In the genomic region with DNA sequence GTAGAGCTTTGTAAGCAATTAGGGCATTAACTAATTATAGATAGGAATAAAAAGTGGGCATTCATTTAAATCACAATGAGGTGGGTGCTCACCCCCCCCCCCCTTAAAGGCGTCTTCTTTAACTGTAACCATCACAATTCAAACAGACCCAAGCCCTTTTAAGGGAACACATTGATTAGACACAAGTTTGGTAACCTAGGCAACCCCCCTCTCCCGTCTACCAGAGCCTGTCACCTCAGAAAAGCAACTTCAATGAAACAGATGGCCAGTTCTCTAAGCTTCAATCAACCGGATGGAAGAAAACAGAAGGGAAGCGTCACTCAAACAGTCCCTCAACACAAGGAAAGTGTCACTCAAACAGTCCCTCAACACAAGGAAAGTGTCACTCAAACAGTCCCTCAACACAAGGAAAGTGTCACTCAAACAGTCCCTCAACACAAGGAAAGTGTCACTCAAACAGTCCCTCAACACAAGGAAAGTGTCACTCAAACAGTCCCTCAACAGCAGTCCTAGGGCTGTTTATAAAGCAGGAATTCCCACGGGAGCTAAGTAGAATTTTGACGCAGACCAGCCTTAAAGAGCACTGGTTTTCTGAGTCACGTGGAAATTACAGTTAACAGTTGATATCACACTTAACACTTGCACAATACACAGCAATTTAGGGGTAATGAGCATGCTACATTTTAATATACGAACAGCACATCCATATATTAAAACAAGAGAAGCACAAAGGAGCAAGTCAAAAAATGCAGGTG, we compare ENCODE assay signal across 11 mouse cellular contexts. TPM values are rescaled to one million over a fixed set of nuclear protein-coding genes. Genes with fewer than 3 reads are reported as not detected.
DNase-seq lines count a peak whose midpoint lies in the region; ATAC-seq and TF ChIP-seq lines count a peak whose summit lies in the region.
"Had no signal": no experiment of that assay in that cellular context is flagged by ENCODE, and none has a peak within 500 bp of the region (broad histone marks: within the 10 kb centered on the region; RNA-seq: fewer than 3 reads in every experiment).

No protein-coding gene starts in this region.

- H3K4me2 ChIP-seq in forebrain, embryonic 12.5 days, result no peak overlapping the region
- no peak overlapping the region for H3K4me2 ChIP-seq in hindbrain, embryonic 16.5 days (ENCODE audit: low read length)
- H3K4me2 ChIP-seq in midbrain, postnatal 0 days (ENCODE audit: low read depth, low read length, poor library complexity, severe bottlenecking), result no peak overlapping the region
- H3K4me2 ChIP-seq in heart, embryonic 12.5 days, result no peak overlapping the region
- H3K4me2 ChIP-seq: embryonic facial prominence, embryonic 12.5 days had no signal

- peaks cover 20% of the 10 kb centered on the region for H3K4me1 ChIP-seq in forebrain, embryonic 12.5 days
- H3K4me1 ChIP-seq in hindbrain, embryonic 16.5 days (ENCODE audit: control insufficient read depth, insufficient read depth, low read depth, low read length), result no peaks in the 10 kb centered on the region
- H3K4me1 ChIP-seq in midbrain, postnatal 0 days (ENCODE audit: insufficient read depth, low read length), result no peaks in the 10 kb centered on the region
- H3K4me1 ChIP-seq in kidney, adult 2 months (ENCODE audit: control insufficient read depth, insufficient read depth, low read length), result 0 out of 2 replicates have a peak, but pooled peaks cover 3% of the 10 kb centered on the region
- H3K4me1 ChIP-seq in heart, embryonic 12.5 days (replicated peaks), result no peaks in the 10 kb centered on the region

- 0 out of 2 replicates have a peak overlapping the region, but pooled peaks have one; percentile 59 for H3K27ac ChIP-seq in forebrain, embryonic 12.5 days
- no peak overlapping the region for H3K27ac ChIP-seq in hindbrain, embryonic 16.5 days (ENCODE audit: low read depth, low read length)
- H3K27ac ChIP-seq in midbrain, postnatal 0 days (ENCODE audit: low read depth, low read length), result no peak overlapping the region
- no peak overlapping the region for H3K27ac ChIP-seq in kidney, adult 2 months (ENCODE audit: insufficient read depth, low read depth, low read length)
- H3K27ac ChIP-seq in heart, embryonic 12.5 days (ENCODE audit: poor library complexity, severe bottlenecking), result no peak overlapping the region
- H3K27ac ChIP-seq: embryonic facial prominence, embryonic 12.5 days; limb, embryonic 10.5 days had no signal

- no peak overlapping the region for H3K9ac ChIP-seq in forebrain, embryonic 12.5 days
- no peak overlapping the region for H3K9ac ChIP-seq in hindbrain, embryonic 16.5 days (ENCODE audit: low read depth, low read length)
- H3K9ac ChIP-seq in midbrain, postnatal 0 days (replicated peaks; ENCODE audit: low read length, poor library complexity, severe bottlenecking), result no peak overlapping the region
- no peak overlapping the region for H3K9ac ChIP-seq in heart, embryonic 12.5 days
- H3K9ac ChIP-seq: embryonic facial prominence, embryonic 12.5 days; liver, postnatal 0 days had no signal

- peaks cover 2% of the 10 kb centered on the region; the same call in 1 of the 2 replicates for H3K36me3 ChIP-seq in forebrain, embryonic 12.5 days (replicated peaks)
- no peaks in the 10 kb centered on the region for H3K36me3 ChIP-seq in hindbrain, embryonic 16.5 days (ENCODE audit: control insufficient read depth, insufficient read depth, low read length)
- H3K36me3 ChIP-seq in midbrain, postnatal 0 days (ENCODE audit: insufficient read depth, low read length), result no peaks in the 10 kb centered on the region
- H3K36me3 ChIP-seq in kidney, adult 2 months (ENCODE audit: control insufficient read depth, insufficient read depth, low read length), result no peaks in the 10 kb centered on the region
- H3K36me3 ChIP-seq in heart, embryonic 12.5 days, result no peaks in the 10 kb centered on the region
- H3K36me3 ChIP-seq: embryonic facial prominence, embryonic 12.5 days had no signal

- ATAC-seq in forebrain, embryonic 12.5 days (ENCODE audit: low FRiP score), result peak; percentile 94
- peak; percentile 83 for ATAC-seq in hindbrain, embryonic 16.5 days
- ATAC-seq in midbrain, postnatal 0 days (ENCODE audit: low FRiP score), result 0 out of 2 replicates have a peak, but pooled peaks have one; percentile 38
- ATAC-seq in heart, embryonic 12.5 days (ENCODE audit: insufficient number of reproducible peaks, low FRiP score), result no peak
- ATAC-seq: liver, postnatal 0 days had no signal

- intact Hi-C loops in heart, postnatal 14 days (cut with DNase I), result no loop called here

- H3K4me3 ChIP-seq in forebrain, embryonic 12.5 days (replicated peaks), result no peak overlapping the region
- H3K4me3 ChIP-seq in hindbrain, embryonic 16.5 days (ENCODE audit: low read length), result no peak overlapping the region
- H3K4me3 ChIP-seq in midbrain, postnatal 0 days (ENCODE audit: low read depth, low read length), result no peak overlapping the region
- no peak overlapping the region for H3K4me3 ChIP-seq in kidney, adult 2 months (ENCODE audit: insufficient read depth, low read depth, low read length)
- no peak overlapping the region for H3K4me3 ChIP-seq in heart, embryonic 12.5 days
- H3K4me3 ChIP-seq: embryonic facial prominence, embryonic 12.5 days; limb, embryonic 10.5 days had no signal

- H3K27me3 ChIP-seq in forebrain, embryonic 12.5 days, result no peaks in the 10 kb centered on the region
- no peaks in the 10 kb centered on the region for H3K27me3 ChIP-seq in hindbrain, embryonic 16.5 days (replicated peaks; ENCODE audit: control insufficient read depth, insufficient read depth, low read length)
- no peaks in the 10 kb centered on the region for H3K27me3 ChIP-seq in midbrain, postnatal 0 days (ENCODE audit: insufficient read depth, low read length)
- no peaks in the 10 kb centered on the region for H3K27me3 ChIP-seq in kidney, adult 2 months (replicated peaks; ENCODE audit: control insufficient read depth, insufficient read depth, low read length)
- H3K27me3 ChIP-seq in heart, embryonic 12.5 days (replicated peaks), result peaks cover 11% of the 10 kb centered on the region
- H3K27me3 ChIP-seq: embryonic facial prominence, embryonic 12.5 days had no signal

- TF ChIP-seq POLR2A in kidney, adult 2 months (IDR thresholded peaks at IDR 0.05; ENCODE audit: low read depth, low read length), result no peak

- DNase-seq in embryo, embryonic 10 days (ENCODE audit: low spot score), result peak; percentile 69
- DNase-seq in midbrain, postnatal 0 days (ENCODE audit: low spot score), result peak; percentile 58
- DNase-seq in kidney, adult 2 months, result no peak
- no peak for DNase-seq in heart, postnatal 14 days
- DNase-seq: adrenal gland, adult 8-10 months; liver, postnatal 0 days had no signal

- WGBS in forebrain, embryonic 12.5 days, result 13% methylated on average over 8 of the region's 8 CpGs
- WGBS in hindbrain, embryonic 16.5 days, result 22% methylated on average over 8 of the region's 8 CpGs
- WGBS in midbrain, postnatal 0 days, result 17% methylated on average over 8 of the region's 8 CpGs
- 65% methylated on average over 8 of the region's 8 CpGs for WGBS in kidney, adult 2 months
- WGBS in heart, embryonic 12.5 days, result 40% methylated on average over 8 of the region's 8 CpGs

- H3K9me3 ChIP-seq in forebrain, embryonic 12.5 days, result no peaks in the 10 kb centered on the region
- no peaks in the 10 kb centered on the region for H3K9me3 ChIP-seq in hindbrain, embryonic 16.5 days (ENCODE audit: control insufficient read depth, low read length)
- H3K9me3 ChIP-seq in midbrain, postnatal 0 days (ENCODE audit: low read length), result no peaks in the 10 kb centered on the region
- no peaks in the 10 kb centered on the region for H3K9me3 ChIP-seq in heart, embryonic 12.5 days (replicated peaks)
- H3K9me3 ChIP-seq: embryonic facial prominence, embryonic 12.5 days; limb, embryonic 10.5 days had no signal

- no peak for TF ChIP-seq CTCF in midbrain, postnatal 0 days (IDR thresholded peaks at IDR 0.05)
- TF ChIP-seq CTCF in kidney, adult 2 months (conservative IDR thresholded peaks at IDR 0.05; ENCODE audit: insufficient read depth, insufficient read length, low read depth, low read length), result no peak

RNA-seq across cellular contexts. Expression of gene Rai14, which starts 59.1 kb away (rescaled TPM):
- 55.1 and 59.8 TPM in 2 replicates for polyA plus RNA-seq in forebrain, embryonic 12.5 days (2016; fragmentation: Nextera tagmentation; extraction: Ambion mirVana)
- polyA plus RNA-seq in hindbrain, embryonic 16.5 days (2015; fragmentation: Nextera tagmentation; extraction: Ambion mirVana), result 8.2 and 11.6 TPM in 2 replicates
- total RNA-seq in midbrain, postnatal 0 days (2014; rRNA removed), result 9.0 TPM in 2 replicates
- 2.7 and 4.3 TPM in 2 replicates for polyA plus RNA-seq in midbrain, postnatal 0 days (2015; fragmentation: Nextera tagmentation; extraction: Ambion mirVana)
- polyA plus RNA-seq in kidney, adult 2 months (2012; rRNA removed), result 7.2 and 8.9 TPM in 2 replicates
- total RNA-seq in heart, postnatal 14 days (2021), result 1 to 10 TPM; 5.3 to 6.3 TPM
- 25.6 and 27.5 TPM in 2 replicates for polyA plus RNA-seq in heart, embryonic 12.5 days (2016; fragmentation: Nextera tagmentation; extraction: Ambion mirVana)

Comparison
In these comparisons a context has a peak if more than half of its experiments do, and no peak if none do; other contexts are left out.
1. DNase-seq: peak in embryo, embryonic 10 days (single experiment) and midbrain, postnatal 0 days (single experiment); none in kidney, adult 2 months (single experiment) and heart, postnatal 14 days (0 of 2).